Mouse (Mus musculus) heart, embryonic 16.5 days (tissue): ENCODE measurements around the gene Epop. TPM values are rescaled to one million over a fixed set of nuclear protein-coding genes. Genes with fewer than 3 reads are reported as not detected.

ENCODE experiments used
- ATAC-seq: fragments of 200-750 bp; cut with Nextera tagmentation; replicated peaks from 2 replicates; pipeline ENCODE4 v1.8.0; 2017; ENCODE audit warnings: moderate number of reproducible peaks; ENCODE audit not compliant: insufficient read depth, low FRiP score; ENCODE audit errors: extremely low read depth
- H3K27ac ChIP-seq: fragments of 300-500 bp; sonication (generic); 2 replicates; pipeline ENCODE4 v1.5.1; 2014; ENCODE audit warnings: mild to moderate bottlenecking, low read length, control low read depth, moderate library complexity
- H3K27me3 ChIP-seq: fragments of 300-500 bp; sonication (generic); 2 replicates; pipeline ENCODE4 v1.6.1; 2014; ENCODE audit warnings: low read length, mixed read lengths; ENCODE audit not compliant: control insufficient read depth, insufficient read depth
- H3K36me3 ChIP-seq: fragments of 300-500 bp; sonication (generic); 2 replicates; pipeline ENCODE4 v1.6.1; 2014; ENCODE audit not compliant: control insufficient read depth, insufficient read depth
- H3K4me1 ChIP-seq: fragments of 300-500 bp; sonication (generic); 2 replicates; pipeline ENCODE4 v1.6.1; 2014; ENCODE audit warnings: low read length, mixed read lengths; ENCODE audit not compliant: control insufficient read depth, insufficient read depth
- H3K4me2 ChIP-seq: fragments of 300-500 bp; sonication (generic); 2 replicates; pipeline ENCODE4 v1.6.1; 2014; ENCODE audit warnings: low read depth, mild to moderate bottlenecking, control low read depth, low read length
- H3K4me3 ChIP-seq: fragments of 300-500 bp; sonication (generic); 2 replicates; pipeline ENCODE4 v1.5.1; 2014; ENCODE audit warnings: mild to moderate bottlenecking, control low read depth, low read length
- H3K9ac ChIP-seq: fragments of 300-500 bp; sonication (generic); 2 replicates; pipeline ENCODE4 v1.6.1; 2014; ENCODE audit warnings: low read length, control low read depth
- H3K9me3 ChIP-seq: fragments of 300-500 bp; sonication (generic); replicated peaks from 2 replicates; pipeline ENCODE4 v1.6.1; 2016; ENCODE audit warnings: low read length; ENCODE audit not compliant: control insufficient read depth
- WGBS: fragments of 180-500 bp; shearing (Covaris S2); extraction: QIAGEN DNeasy Blood & Tissue Kit; methylation state at CpG from one replicate; pipeline ENCODE4 v1.1.7; 2014; 5-methylcytosine and 5-hydroxymethylcytosine counted together
- polyA plus RNA-seq: library from polyadenylated mRNA; unstranded; fragments of >200 nt; fragmentation: Nextera tagmentation; extraction: Ambion mirVana; gene quantifications from 2 replicates; pipeline ENCODE4 v1.2.1, GENCODE M21; 2015

The Epop gene
- polyA plus RNA-seq, 1 experiment from 2014 or later: 0.70 TPM

- Histone ChIP-seq H3K4me3 (peak overlapping the region; percentile 74), H3K4me2 (peak overlapping the region; percentile 92), H3K9ac (no peak overlapping the region), H3K27ac (no peak overlapping the region), H3K4me1 (peaks cover 13% of the 10 kb centered on the region; the same call in 1 of the 2 replicates), H3K36me3 (no peaks in the 10 kb centered on the region), H3K27me3 (peaks cover 78% of the 10 kb centered on the region), H3K9me3 (no peaks in the 10 kb centered on the region)
- no peak for ATAC-seq
- 10% methylated on average over 30 of the region's 30 CpGs for WGBS
Observed at GRCm38 (mm10) chr11:97627556-97628302, 1.8 kb downstream of the Epop start.

GRCm38 (mm10) chr11:97626850-97627249 lies 2.7 kb downstream of the Epop start:
- 27% methylated on average over 10 of the region's 10 CpGs for WGBS
- Histone ChIP-seq H3K4me3 (no peak overlapping the region), H3K4me2 (no peak overlapping the region)

GRCm38 (mm10) chr11:97626431-97626830 lies 3.1 kb downstream of the Epop start:
- Histone ChIP-seq H3K4me3 (no peak overlapping the region), H3K9ac (no peak overlapping the region), H3K4me1 (peaks cover 13% of the 10 kb centered on the region; the same call in 1 of the 2 replicates), H3K27me3 (peaks cover 75% of the 10 kb centered on the region), H3K9me3 (no peaks in the 10 kb centered on the region), H3K36me3 (no peaks in the 10 kb centered on the region), H3K27ac (no peak overlapping the region), H3K4me2 (no peak overlapping the region)
- 12% methylated on average over 13 of the region's 13 CpGs for WGBS
- ATAC-seq: no peak

More at GRCm38 (mm10) chr11:97626850-97627249, 2.7 kb downstream of the Epop start:
- Histone ChIP-seq H3K27ac (no peak overlapping the region), H3K9me3 (no peaks in the 10 kb centered on the region), H3K36me3 (no peaks in the 10 kb centered on the region), H3K4me1 (peaks cover 13% of the 10 kb centered on the region; the same call in 1 of the 2 replicates), H3K27me3 (peaks cover 78% of the 10 kb centered on the region), H3K9ac (no peak overlapping the region)
- ATAC-seq: no peak

- no peak overlapping the region for H3K4me2 ChIP-seq
- peaks cover 13% of the 10 kb centered on the region; the same call in 1 of the 2 replicates for H3K4me1 ChIP-seq
- 59% methylated on average over 5 of the region's 5 CpGs for WGBS
- H3K9ac ChIP-seq: no peak overlapping the region
- H3K9me3 ChIP-seq: no peaks in the 10 kb centered on the region
- no peak overlapping the region for H3K4me3 ChIP-seq
- H3K36me3 ChIP-seq: no peaks in the 10 kb centered on the region
- H3K27ac ChIP-seq: no peak overlapping the region
- ATAC-seq: no peak
- peaks cover 66% of the 10 kb centered on the region for H3K27me3 ChIP-seq
Observed at GRCm38 (mm10) chr11:97625551-97625950, 4.0 kb downstream of the Epop start.

- WGBS: 57% methylated on average over 9 of the region's 9 CpGs
- peaks cover 55% of the 10 kb centered on the region for H3K27me3 ChIP-seq
- no peak for ATAC-seq
- no peak overlapping the region for H3K4me2 ChIP-seq
- no peak overlapping the region for H3K27ac ChIP-seq
- H3K36me3 ChIP-seq: no peaks in the 10 kb centered on the region
- no peak overlapping the region for H3K4me3 ChIP-seq
- 0 out of 2 replicates have a peak, but pooled peaks cover 4% of the 10 kb centered on the region for H3K4me1 ChIP-seq
- H3K9me3 ChIP-seq: no peaks in the 10 kb centered on the region
- no peak overlapping the region for H3K9ac ChIP-seq
Observed at GRCm38 (mm10) chr11:97623166-97623565, 6.3 kb downstream of the Epop start.

- H3K4me3 ChIP-seq: no peak overlapping the region
- no peaks in the 10 kb centered on the region for H3K9me3 ChIP-seq
- H3K27me3 ChIP-seq: peaks cover 55% of the 10 kb centered on the region
- no peaks in the 10 kb centered on the region for H3K4me1 ChIP-seq
- no peak overlapping the region for H3K4me2 ChIP-seq
- no peaks in the 10 kb centered on the region for H3K36me3 ChIP-seq
- WGBS: 1% methylated on average over 6 of the region's 6 CpGs
- no peak overlapping the region for H3K27ac ChIP-seq
- ATAC-seq: no peak
- no peak overlapping the region for H3K9ac ChIP-seq
Observed at GRCm38 (mm10) chr11:97622440-97622839, 7.1 kb downstream of the Epop start.

GRCm38 (mm10) chr11:97619391-97619795 lies 10.1 kb downstream of the Epop start:
- WGBS: 43% methylated on average over 5 of the region's 5 CpGs
- H3K4me1 ChIP-seq: no peaks in the 10 kb centered on the region
- H3K9ac ChIP-seq: no peak overlapping the region
- H3K27ac ChIP-seq: no peak overlapping the region
- ATAC-seq: no peak
- no peaks in the 10 kb centered on the region for H3K9me3 ChIP-seq
- H3K4me2 ChIP-seq: no peak overlapping the region
- no peaks in the 10 kb centered on the region for H3K36me3 ChIP-seq
- H3K27me3 ChIP-seq: peaks cover 38% of the 10 kb centered on the region
- no peak overlapping the region for H3K4me3 ChIP-seq

- H3K4me3 ChIP-seq: no peak overlapping the region
- no peak overlapping the region for H3K9ac ChIP-seq
- H3K27ac ChIP-seq: no peak overlapping the region
- no peak overlapping the region for H3K4me2 ChIP-seq
- no peaks in the 10 kb centered on the region for H3K36me3 ChIP-seq
- no peaks in the 10 kb centered on the region for H3K4me1 ChIP-seq
- H3K27me3 ChIP-seq: peaks cover 30% of the 10 kb centered on the region
- no peaks in the 10 kb centered on the region for H3K9me3 ChIP-seq
- ATAC-seq: no peak
- WGBS: 50% methylated on average over 11 of the region's 11 CpGs
Observed at GRCm38 (mm10) chr11:97618368-97618767, 11.1 kb downstream of the Epop start.

GRCm38 (mm10) chr11:97615276-97615675 lies 14.2 kb downstream of the Epop start:
- Histone ChIP-seq H3K4me2 (no peak overlapping the region), H3K4me1 (no peaks in the 10 kb centered on the region), H3K27ac (no peak overlapping the region), H3K27me3 (peaks cover 26% of the 10 kb centered on the region), H3K36me3 (no peaks in the 10 kb centered on the region), H3K9me3 (no peaks in the 10 kb centered on the region), H3K4me3 (no peak overlapping the region), H3K9ac (no peak overlapping the region)
- WGBS: 71% methylated on average over 4 of the region's 4 CpGs
- no peak for ATAC-seq
